Mouse (Mus musculus) G1E (cell line): ENCODE data around the gene Polr2c.

Source experiments
- CTCF ChIP-seq: IDR thresholded peaks from 2 replicates; pipeline ENCODE4 v1.5.1; 2012; ENCODE audit warnings: low read depth, low read length, inconsistent platforms, mixed read lengths
- GATA1 ChIP-seq: IDR thresholded peaks from 2 replicates; pipeline ENCODE4 v1.6.1; 2012; ENCODE audit warnings: borderline replicate concordance, low read length, inconsistent platforms, mixed read lengths
- GATA2 ChIP-seq: IDR thresholded peaks from 2 replicates; pipeline ENCODE4 v1.6.1; 2012; ENCODE audit warnings: low read depth, low read length, inconsistent platforms, borderline replicate concordance
- POLR2AphosphoS5 ChIP-seq: IDR thresholded peaks from 2 replicates; pipeline ENCODE4 v1.6.1; 2012; ENCODE audit warnings: low read depth, low read length, inconsistent platforms; ENCODE audit not compliant: insufficient replicate concordance
- TAL1 ChIP-seq: conservative IDR thresholded peaks from 2 replicates; pipeline ENCODE4 v1.6.1; 2012; ENCODE audit warnings: low read depth, low read length, inconsistent platforms, mixed read lengths

GRCm38 (mm10) chr8:94914701-94915101 lies 57.5 kb downstream of the Polr2c start:
- no peak for TF ChIP-seq CTCF
- TF ChIP-seq TAL1: no peak
- TF ChIP-seq GATA1: no peak
- no peak for TF ChIP-seq POLR2AphosphoS5
- no peak for TF ChIP-seq GATA2
